Mouse (Mus musculus): Measurements from ENCODE around the gene Depdc7.

Gene Depdc7

DNA sequence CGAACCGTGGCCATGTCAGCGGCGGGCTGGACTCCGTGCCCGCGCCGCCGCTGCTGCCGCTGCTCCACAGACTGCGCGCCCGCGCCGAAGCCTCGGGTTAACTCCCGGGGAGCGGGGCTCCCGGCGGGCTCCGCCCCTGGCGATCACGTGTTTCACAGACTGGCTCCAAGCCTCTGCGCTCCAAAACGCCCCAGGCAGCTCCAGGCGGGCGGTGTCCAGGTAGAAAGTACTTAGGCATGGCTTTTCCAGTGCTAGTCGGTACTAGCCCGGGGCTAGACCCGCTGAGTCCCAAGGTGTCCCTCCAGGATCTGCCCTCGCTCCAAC, at the start of gene Depdc7:
Gene Depdc7, minus strand, starts transcription at position 138 of the 324 bp plus-strand sequence.
- DNase-seq (ENCODE audit: low spot score in 2 of 2), result peak; percentile 84 to 92

DNA sequence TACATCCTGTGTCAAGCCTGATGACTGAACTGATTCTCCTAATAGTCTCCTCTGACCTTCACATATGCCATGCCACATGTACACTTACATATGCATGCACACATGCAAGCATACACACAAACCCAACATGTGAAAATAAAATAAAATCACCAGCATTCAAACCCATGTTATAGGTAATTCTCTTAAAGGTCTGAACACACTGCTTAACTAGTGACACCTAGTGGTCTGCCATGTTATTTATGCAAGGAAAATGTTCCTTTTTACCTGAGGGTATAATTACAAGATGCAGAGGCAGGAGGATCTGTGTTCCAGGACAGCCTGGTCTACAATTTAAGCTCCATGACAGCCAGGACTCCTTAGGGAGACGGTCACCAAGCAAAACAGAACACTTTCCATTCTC, 32.1 kb upstream of the Depdc7 start:
- DNase-seq (ENCODE audit: low spot score in 2 of 2), result no peak

DNA sequence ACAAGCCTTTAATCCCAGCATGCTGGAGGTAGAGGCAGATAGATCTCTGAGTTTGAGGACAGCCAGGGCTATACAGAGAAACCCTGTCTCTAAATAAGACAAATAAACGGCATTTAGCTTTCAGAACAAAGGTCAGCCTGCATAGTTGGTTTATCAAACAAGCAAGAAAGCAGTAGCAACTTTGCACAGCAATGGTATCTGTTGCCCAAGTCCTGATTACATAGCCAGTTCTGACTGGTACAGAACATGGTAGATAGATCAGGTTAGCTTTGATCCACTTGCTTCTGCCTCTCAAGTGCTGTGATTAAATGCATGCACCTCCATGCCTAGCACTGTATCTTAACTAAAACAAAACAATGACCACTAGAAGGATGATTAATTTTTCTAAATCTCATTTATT, 26.0 kb upstream of the Depdc7 start:
- DNase-seq (ENCODE audit: low spot score in 2 of 2), result no peak

DNA sequence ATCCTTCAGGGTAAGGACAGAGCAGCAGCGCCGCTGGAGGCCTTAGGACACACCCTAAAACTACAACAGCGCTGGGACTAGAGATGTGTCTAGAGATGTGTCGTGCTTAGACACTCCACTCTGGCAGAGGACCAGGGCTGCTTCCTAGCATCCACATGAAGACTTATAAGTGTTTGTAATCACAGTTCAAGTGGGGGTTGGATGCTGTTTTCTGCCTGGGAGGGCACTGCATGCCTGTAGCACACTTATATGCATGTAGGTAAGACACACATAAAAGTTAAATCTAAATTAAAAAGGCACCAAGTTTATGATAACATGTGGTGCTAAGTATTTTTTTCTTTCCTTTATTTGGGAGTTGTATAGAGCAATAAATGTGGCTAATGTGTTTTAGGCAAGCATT, 21.3 kb upstream of the Depdc7 start:
- no peak for DNase-seq (ENCODE audit: low spot score in 2 of 2)

DNA sequence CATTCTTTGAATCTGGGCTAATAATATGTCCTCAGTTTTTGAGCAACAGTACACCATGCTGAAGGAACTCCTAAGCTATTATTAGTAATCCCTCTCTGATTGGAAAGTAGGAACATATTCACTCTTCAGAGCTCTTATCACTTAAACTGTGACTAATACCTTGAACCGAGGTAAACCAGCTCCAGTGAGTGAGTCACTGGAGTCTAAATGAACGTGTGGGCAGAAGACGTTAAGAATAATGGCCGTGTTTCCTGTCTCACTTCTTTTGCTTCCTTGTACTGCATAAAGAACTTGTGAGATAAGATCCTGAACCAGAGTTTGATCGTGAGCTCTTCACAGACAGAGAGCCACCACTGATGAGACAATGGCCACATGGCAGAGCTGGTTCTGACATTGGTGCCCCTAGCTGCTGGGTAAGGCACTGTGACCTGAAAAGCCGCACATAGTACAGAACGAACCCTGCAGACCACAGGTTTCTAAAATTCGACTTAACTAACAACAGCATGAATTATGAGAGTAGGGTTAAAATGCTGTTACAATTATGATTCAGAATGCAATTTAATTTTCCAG, 20.5 kb upstream of the Depdc7 start:
- no peak for DNase-seq (ENCODE audit: low spot score in 2 of 2)

DNA sequence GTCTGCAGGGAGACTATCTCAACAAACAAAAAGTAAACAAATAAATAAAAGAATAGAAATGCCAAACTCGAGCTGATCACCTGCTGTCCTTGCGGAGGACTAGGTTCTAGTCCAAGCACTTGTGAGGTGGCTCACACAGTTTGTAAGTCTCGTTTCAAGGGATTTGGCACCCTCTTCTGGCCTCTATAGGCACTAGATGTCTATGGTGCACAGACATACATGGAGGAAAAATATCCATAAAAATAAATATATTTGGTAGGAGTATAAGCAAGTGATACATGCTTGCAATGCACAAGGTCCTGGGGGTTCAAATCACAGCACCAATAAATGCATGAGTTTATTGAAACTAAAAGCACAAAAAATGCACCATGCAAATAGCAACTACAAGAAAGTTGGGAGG, 7.9 kb upstream of the Depdc7 start:
- DNase-seq (ENCODE audit: low spot score in 2 of 2), result no peak

DNA sequence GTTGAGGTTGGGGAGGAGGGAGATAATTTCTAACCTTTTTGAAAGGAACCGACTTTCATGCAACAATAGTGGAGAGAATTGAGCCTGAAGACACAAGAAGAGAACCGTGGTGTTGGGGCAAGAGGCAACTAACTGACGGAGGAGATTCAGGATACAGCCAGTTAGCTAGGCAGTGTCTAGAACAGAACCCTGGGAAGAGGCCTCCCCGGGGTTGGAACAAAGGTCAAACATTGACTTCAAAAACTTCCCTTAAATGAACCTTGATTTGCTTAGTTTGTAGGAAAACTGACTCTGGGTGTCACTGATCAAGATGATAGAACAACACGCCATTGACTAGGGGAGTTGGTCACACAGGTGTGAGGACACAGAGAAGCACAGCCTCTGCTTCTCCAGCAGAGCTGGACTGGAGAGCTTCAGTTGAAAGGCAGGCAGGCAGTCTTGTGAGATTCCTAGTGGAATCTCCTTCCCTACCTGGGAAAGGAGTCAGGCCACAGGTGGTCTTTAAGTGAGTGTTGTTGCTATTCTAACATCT, 6.0 kb upstream of the Depdc7 start:
- no peak for DNase-seq (ENCODE audit: low spot score in 2 of 2)

DNA sequence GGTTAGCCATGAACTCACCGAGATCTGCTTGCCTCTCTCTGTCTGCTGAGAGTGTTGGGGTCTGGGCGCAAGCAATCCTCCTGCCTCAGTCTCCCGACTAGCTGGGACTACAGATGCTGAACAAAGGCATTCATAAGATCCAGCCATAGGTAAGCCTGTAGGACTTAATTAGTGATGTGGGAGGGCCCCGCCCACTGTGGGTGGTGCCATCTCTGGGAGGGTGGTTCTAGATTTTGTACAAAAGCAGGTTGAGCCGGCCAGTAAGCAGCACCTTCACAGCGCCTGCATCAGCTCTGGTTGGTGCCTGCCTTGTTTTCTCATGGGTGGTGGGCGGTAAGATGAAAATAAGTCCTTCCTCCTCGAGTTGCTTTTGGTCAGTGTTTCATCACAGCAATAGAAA, 3.6 kb upstream of the Depdc7 start:
- DNase-seq (ENCODE audit: low spot score in 2 of 2), result no peak

DNA sequence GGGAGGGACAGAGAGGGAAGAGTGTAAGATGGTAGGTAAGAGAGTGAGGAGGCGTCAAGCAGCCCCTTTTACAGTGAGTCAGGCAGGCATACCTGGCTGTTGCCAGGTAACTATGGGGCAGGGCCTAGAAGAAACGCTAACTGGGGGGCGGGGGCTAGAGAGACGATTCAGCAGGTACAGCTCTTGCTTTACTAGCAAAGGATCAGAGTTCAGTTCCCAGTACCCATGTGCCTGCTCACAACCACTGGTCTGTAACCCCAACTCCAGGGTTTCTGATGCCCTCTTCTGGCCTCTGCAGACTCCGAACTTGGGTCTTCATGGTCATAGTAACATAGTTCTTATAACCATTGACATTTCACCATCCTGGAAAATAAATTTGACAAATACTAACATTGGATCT, 1.3 kb upstream of the Depdc7 start:
- no peak for DNase-seq (ENCODE audit: low spot score in 2 of 2)

DNA sequence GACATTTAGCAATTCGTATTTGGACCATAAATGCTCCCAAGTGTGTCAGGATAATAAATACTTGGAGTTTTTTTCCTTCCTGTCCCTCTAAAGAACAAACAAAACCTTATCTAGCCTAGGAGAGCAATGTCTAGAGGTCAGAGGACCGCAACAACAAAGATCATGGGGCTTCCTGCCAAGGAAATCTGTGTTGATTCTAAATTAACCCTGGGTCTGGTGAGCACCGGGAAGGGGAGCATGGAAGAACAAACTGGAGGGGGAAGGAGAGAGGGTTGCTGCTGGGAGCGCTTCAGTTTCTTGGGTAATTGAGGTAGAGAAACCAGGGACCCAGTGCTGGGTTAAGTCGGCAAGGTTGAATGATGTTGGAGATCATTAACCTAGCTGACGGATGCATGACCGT, 482 bp upstream of the Depdc7 start:
- DNase-seq (ENCODE audit: low spot score in 2 of 2), result no peak

DNA sequence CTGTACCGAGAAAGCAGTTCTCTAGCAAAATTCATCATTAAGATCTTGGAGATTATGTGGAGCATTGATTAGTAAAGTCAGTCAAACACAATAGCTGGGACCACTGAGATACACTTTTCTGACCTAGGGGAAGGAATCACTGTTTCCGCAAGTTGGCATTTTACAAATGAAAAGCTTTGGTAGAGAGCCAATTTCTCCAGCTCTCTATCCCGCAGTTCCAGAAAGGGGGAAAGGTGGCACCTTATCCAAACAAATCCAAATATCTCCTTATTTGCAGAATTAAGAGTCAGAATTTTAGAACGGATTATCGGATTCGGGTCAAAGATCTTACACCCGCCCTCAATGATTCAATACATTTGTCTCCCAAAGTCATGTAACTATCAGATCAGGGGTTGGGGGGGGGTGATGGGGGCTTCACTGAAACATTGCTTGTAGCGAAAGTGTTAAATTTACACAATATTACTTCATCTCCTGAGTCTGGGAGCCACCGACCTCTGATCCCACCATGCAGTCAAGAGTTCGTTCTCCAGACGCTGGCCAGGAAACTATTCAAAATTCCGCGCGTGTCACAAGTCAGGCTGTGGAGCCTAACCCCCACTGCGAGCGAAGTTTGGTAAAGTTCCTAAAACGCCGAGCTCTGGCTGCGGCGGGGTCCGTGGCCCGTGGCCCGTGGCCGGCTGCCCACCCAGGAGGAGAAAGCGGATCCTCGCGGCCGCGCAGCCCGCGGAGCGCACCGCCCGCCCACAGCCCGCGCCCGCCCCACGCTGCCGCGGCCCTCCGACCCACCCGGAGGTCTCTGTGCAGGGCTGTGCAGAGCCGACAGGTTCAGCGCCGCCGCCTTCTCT, 560 bp downstream of the Depdc7 start:
- DNase-seq (ENCODE audit: low spot score in 2 of 2), result no peak

DNA sequence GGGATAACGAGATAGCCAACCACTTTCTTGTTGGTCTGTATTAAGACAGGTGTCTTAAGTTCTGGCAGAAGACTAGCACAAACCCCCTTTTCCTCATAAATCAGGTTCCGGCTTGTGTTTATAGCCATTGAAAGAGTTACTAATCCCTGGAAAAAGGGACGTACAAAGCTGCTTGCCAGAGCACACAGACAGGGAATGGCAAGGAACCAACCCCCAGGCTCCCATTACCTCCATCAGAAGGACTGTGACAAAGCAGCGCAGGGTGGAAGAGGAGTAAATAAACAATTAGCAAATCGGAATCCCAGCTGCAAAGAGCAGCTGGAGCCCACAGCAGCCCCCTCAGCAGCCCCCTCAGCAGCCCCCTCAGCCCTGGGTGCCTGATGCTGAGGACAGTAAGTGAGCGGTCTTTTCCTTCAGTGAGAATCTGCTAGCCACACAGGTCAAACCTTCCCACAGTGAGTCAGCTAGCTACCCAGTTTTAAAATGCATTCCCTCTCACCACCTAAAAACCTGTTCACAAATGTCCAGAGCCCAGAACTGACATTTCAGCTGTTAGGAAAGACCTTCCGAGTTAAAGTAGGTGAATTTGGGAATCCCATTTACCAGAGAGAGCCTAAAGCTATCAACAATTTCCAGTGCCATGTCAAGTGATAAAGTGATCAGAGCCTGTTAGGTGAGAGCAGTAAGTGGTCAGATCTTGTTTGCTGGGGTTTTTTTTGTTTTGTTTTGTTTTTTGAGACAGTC, 1.5 kb downstream of the Depdc7 start:
- DNase-seq (ENCODE audit: low spot score in 2 of 2), result no peak

DNA sequence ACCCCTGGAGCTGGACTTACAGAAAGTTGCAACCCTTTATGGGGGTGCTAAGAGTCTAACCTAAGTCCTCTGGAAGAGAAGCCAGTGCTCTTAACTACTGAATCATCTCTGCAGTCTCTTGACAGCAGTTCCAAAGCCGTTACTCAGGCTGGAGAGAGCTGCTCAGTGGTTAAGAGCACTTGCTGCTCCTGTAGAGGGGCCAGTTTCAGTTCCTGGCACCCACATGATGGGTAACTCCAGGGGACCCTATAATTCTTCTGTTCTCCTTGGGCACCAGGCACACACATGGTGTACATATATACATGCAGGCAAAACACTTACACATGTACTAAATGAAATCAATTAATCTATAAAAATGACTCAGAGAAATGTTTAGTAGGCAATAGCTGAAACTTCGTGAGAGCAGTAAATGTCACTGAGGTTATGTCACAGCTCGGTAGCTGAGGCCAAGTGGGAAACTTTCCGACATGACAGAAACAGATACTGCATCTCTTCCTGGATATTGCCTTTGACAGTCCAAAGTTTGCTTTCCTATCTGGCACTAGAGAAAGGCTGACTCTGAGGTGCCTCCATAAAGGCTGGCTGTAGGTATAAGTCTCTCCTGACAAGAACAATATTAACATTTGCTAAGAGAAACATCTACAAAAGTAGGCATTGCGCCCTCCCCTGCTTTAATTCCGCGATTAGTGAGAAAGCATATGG, 2.3 kb downstream of the Depdc7 start:
- no peak for DNase-seq (ENCODE audit: low spot score in 2 of 2)

DNA sequence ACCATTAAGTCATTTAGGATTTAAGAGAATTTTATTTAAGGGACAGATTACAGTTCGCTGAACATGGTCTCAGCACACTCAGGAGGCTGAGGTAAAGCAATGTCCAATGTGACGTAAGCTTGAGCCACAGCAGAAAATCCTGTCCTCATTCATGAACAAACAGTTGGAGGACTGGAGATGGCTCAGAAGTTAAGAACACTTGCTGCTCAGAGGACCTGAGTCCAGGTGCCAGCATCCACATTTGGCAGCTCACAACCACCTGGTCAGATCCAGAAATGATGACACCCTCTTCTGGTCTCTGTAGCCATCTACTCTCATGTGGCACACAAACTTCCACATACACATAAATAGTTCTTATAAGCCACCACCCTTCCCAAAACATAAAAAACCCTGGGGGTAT, 3.0 kb downstream of the Depdc7 start:
- no peak for DNase-seq (ENCODE audit: low spot score in 2 of 2)

DNA sequence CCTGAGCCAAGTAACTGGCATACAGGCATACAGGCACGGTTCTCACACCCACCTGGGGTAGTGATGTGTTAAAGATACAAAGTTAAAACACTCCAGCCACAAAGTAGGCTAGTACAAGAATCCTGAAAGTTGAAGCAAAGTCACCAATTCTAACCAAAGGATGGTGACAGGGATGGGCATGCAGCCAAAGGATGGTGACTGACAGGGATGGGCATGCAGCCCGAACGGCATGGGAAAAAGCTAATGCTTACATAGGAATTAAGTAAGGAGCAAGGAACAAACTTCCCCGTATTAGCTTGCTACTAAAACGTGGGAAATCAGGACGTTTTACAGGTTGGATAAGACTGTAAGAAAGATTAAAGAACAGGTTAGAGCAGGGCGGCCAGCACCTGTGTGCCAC, 6.4 kb downstream of the Depdc7 start:
- DNase-seq (ENCODE audit: low spot score in 2 of 2), result no peak

DNA sequence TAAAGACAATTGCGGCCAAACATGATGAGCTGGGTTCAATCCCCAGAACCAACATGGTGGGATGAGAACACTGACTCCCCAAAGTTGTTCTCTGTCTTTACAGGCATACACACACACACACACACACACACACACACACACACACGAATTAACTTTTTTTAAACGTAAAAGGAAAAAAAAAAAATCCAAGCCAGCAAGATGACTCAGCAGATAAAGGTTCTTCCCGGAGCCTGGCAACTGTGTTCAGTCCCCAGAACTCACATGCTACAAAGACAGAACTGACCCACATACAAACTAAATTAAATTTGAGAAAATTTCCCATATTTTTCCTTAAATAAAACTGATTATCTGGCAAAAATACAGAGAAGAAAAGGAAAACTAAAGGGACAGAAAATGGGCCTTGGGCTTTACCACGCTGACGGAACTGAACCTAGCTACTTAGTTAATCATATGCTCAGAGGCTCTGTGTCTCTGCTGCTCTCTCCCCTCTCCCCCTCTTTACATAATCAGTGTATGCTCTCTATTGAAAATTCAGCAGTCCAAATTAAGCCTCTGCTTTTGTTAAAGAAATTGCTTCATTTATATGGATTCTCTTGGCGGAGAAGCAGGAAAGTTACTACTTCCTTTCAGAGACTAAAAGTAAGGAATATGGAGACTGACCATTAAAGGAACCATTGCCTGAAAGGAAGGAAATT, 10.0 kb downstream of the Depdc7 start:
- DNase-seq (ENCODE audit: low spot score in 2 of 2), result no peak

DNA sequence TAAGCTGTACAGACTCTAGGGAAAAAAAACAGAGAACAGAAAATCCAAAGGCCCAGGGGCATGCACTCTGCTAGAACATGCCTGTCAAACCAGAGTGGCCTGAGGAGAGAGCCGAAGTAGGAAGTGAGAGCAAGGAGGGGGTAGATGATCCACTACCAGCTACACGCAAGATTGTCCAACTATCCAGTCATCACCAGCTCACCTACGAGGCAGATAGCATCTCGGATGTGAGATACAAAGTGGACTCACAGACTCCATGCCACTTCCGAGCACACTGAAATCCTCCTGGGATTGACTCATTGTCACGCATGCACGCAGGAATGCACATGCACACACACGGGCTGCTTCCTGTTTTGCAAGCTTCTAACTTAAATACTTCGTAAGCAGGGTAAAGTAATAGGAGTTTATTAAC, 10.6 kb downstream of the Depdc7 start:
- no peak for DNase-seq (ENCODE audit: low spot score in 2 of 2)

DNA sequence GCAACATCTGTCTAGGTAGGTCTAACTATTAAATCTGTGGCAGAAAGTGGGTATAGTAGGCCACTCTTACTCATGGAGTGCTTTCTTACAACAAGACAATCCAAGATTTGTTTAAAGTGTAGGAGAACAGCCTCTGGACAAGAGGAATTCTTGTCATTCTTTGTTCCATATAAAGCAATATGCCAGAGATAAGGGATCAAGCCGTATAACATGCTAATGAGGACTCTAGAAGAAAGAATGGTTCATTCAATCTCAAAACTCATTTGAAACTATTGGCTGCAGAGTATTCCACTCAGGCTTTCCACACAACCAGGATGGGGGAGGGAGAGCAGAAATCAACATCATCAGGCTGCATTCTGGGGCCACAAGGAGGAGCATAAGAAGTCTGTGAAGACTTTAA, 15.3 kb downstream of the Depdc7 start:
- DNase-seq (ENCODE audit: low spot score in 2 of 2), result no peak

DNA sequence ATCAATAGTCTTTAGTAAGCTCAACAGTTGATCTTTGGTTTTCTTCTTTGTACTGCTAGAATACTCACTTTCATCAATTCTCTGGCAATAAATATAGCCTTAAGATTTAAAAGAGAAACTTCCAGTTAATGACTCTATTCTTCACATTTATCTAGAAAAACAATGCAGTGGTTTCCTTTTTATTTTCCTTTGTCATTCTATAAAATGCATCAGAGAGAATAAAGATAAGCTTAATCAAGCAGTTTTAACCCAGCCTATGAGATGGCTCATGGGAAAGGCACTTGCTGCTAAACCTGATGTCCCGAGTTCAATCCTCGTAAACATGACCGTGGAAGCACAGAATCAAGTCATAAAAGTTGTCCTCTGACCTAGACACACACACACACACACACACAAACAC, 20.7 kb downstream of the Depdc7 start:
- no peak for DNase-seq (ENCODE audit: low spot score in 2 of 2)

DNA sequence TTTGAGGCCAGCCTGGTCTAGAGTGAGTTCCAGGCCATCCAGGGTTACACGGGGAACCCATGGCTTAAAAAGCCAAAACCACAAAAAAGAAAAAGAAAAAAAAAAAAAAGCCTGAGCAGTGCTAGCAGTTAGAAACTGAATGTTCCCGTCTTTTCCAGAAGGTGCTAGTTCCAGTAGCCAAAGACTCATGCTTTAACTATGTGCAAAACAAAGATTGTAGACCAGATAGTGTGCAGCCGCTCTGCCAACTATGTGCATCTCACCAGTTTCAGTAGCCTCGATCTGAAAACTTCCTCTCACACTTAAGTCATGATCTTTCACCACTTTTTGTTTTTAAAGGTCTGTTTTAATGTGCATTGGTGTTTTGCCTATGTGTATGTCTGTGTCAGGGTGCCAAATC, 24.9 kb downstream of the Depdc7 start:
- DNase-seq (ENCODE audit: low spot score in 2 of 2), result no peak

DNA sequence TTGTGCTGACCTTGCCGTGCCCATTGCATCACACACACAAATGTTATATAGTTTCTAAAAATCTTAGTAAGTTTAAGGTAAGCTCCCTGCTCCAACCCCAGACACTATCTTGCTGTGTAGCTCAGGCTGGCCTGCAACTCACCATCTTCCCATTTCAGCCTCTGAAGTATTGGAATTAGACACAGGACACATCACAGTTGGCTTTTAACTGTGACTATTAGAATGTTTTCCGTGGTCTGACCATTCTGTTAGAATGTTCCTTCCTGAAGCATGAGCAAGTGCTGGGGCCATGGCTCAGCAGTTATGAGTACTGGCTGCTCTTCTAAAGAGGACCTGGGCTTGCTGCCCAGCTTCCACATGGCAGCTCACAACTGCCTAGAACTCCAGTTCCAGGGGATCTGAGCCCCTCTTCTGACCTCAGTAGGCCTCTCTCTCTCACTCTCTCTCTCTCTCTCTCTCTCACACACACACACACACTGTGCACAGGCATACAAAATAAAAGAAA, 25.4 kb downstream of the Depdc7 start:
- peak in 1 of 2 experiments; percentile 43 for DNase-seq (ENCODE audit: low spot score in 2 of 2)

Data from spleen, postnatal 4 days (tissue).